Mouse (Mus musculus) myocyte (in vitro differentiated cells): Measurements from ENCODE around the gene St3gal3. TPM values are rescaled to one million over a fixed set of nuclear protein-coding genes. Genes with fewer than 3 reads are reported as not detected.
A peak's percentile ranks its signal among the peaks of the same experiment; 100 is the strongest.

ENCODE experiments used
- H3K27me3 ChIP-seq: one replicate; pipeline ENCODE4 v1.6.1; 2011; ENCODE audit not compliant: control insufficient read depth, insufficient read depth, insufficient read length
- H3K36me3 ChIP-seq: one replicate; pipeline ENCODE4 v1.6.1; 2011; ENCODE audit not compliant: control insufficient read depth, insufficient read depth
- H3K4me2 ChIP-seq: one replicate; pipeline ENCODE4 v1.6.1; 2011; ENCODE audit warnings: low read depth, control low read depth
- H3K4me3 ChIP-seq: one replicate; pipeline ENCODE4 v1.5.1; 2011; ENCODE audit warnings: mild to moderate bottlenecking, control low read depth, moderate library complexity
- H3K79me2 ChIP-seq: one replicate; pipeline ENCODE4 v1.6.1; 2011; ENCODE audit not compliant: control insufficient read depth, insufficient read depth
- H3ac ChIP-seq: one replicate; pipeline ENCODE4 v1.6.1; 2011; ENCODE audit not compliant: control insufficient read depth, insufficient read length
- CEBPB ChIP-seq: IDR thresholded peaks from 2 replicates; pipeline ENCODE4 v1.6.1; 2011; ENCODE audit warnings: mild to moderate bottlenecking, moderate library complexity; ENCODE audit not compliant: poor library complexity, insufficient read depth, severe bottlenecking
- E2F4 ChIP-seq: IDR thresholded peaks from one replicate; pipeline ENCODE4 v1.6.1; 2011; ENCODE audit warnings: mild to moderate bottlenecking, control low read depth, moderate library complexity; ENCODE audit not compliant: insufficient read depth
- MAX ChIP-seq: IDR thresholded peaks from one replicate; pipeline ENCODE4 v1.6.1; 2011; ENCODE audit warnings: low read depth, mild to moderate bottlenecking, control low read depth
- MYOD1 ChIP-seq, 3 experiments: IDR thresholded peaks; one replicate each; pipeline ENCODE4 v1.6.1; 2011; ENCODE audit warnings: control low read depth in 2 of 3, low read depth in 2 of 3, mild to moderate bottlenecking in 2 of 3, moderate library complexity in 1 of 3; ENCODE audit not compliant: insufficient read length in 2 of 3, control insufficient read depth in 1 of 3
- MYOG ChIP-seq, 3 experiments: IDR thresholded peaks; one replicate each; pipeline ENCODE4 v1.6.1; 2011; ENCODE audit warnings: control low read depth in 2 of 3, low read depth in 2 of 3, mild to moderate bottlenecking in 2 of 3; ENCODE audit not compliant: insufficient read length in 2 of 3, control insufficient read depth in 1 of 3, insufficient read depth in 1 of 3
- POLR2A ChIP-seq: IDR thresholded peaks from one replicate; pipeline ENCODE4 v1.6.1; 2011; ENCODE audit warnings: low read depth, mild to moderate bottlenecking, control low read depth, moderate library complexity; ENCODE audit not compliant: insufficient read length
- POLR2AphosphoS2 ChIP-seq: IDR thresholded peaks from one replicate; pipeline ENCODE4 v1.6.1; 2011; ENCODE audit warnings: low read depth, control low read depth; ENCODE audit not compliant: insufficient read length
- REST ChIP-seq: IDR thresholded peaks from one replicate; pipeline ENCODE4 v1.6.1; 2011; ENCODE audit warnings: mild to moderate bottlenecking, control low read depth, moderate library complexity; ENCODE audit not compliant: insufficient read depth, insufficient read length
- SRF ChIP-seq: IDR thresholded peaks from one replicate; pipeline ENCODE4 v1.6.1; 2011; ENCODE audit warnings: low read depth; ENCODE audit not compliant: control insufficient read depth, insufficient read length
- TCF12 ChIP-seq: IDR thresholded peaks from one replicate; pipeline ENCODE4 v1.6.1; 2011; ENCODE audit warnings: mild to moderate bottlenecking, control low read depth; ENCODE audit not compliant: poor library complexity, insufficient read depth, severe bottlenecking
- TCF3 ChIP-seq: IDR thresholded peaks from one replicate; pipeline ENCODE4 v1.6.1; 2011; ENCODE audit warnings: low read depth, control low read depth; ENCODE audit not compliant: insufficient read length
- USF1 ChIP-seq: IDR thresholded peaks from one replicate; pipeline ENCODE4 v1.6.1; 2011; ENCODE audit warnings: low read depth, mild to moderate bottlenecking, control low read depth, moderate library complexity
- polyA plus RNA-seq: library from polyadenylated mRNA; unstranded; fragments of >200 nt; fragmentation: generic; extraction: Trizol; gene quantifications from one replicate; pipeline ENCODE4 v1.2.1, GENCODE M21; 2012; ENCODE audit warnings: missing spikeins

The St3gal3 gene
- polyA plus RNA-seq, 1 experiment = 45.1 TPM

DNA sequence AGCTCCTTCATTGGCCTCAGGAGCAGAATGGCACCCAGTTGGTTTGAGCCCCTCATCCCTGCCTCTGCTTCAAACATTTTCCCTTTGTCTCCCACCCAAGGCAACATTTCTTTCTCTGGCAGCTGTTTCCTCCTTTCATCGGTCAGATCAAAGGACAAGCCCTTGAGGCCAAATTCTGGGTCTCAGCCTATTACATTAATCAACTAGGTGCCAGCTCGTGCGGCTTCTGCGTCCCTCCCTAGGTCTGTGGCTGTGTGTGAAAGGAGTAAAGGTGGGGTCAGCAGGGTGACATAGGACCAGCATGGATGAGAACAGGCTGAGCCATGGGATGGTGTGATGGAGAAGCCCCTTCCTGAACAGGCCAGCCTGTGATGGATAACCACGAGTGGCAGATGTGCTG is 191.4 kb downstream of the St3gal3 start:
- no peaks in the 10 kb centered on the region for H3K36me3 ChIP-seq
- no peak overlapping the region for H3K4me3 ChIP-seq

DNA sequence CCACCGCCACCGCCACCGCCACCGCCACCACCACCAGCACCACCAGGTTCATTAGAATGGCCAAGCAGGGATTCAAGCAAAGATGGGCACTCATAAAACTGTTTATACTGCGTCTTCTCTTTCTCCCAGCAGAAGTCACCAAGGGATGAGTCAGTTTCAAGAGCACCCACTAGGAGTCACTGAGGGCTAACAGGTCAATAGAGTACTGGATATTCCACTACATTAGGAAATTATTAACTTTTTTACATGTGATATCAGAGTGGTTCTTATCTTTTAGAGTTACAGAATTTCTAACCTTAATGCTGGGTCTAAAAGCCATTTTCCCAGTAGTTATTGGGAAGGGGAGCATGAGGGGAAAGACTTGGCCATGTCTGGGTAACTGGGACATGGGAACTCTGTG is 197.8 kb downstream of the St3gal3 start:
- H3K4me3 ChIP-seq = no peak overlapping the region
- H3K4me2 ChIP-seq = no peak overlapping the region
- no peaks in the 10 kb centered on the region for H3K27me3 ChIP-seq
- TF ChIP-seq TCF3 (no peak), SRF (no peak), REST (no peak), MAX (no peak), USF1 (no peak), E2F4 (no peak), MYOD1 (IDR thresholded peaks at IDR 0.05; ENCODE audit: control insufficient read depth in 1 of 3, insufficient read length in 2 of 3, low read depth in 2 of 3) (no peak), MYOG (IDR thresholded peaks at IDR 0.05; ENCODE audit: control insufficient read depth in 1 of 3, insufficient read depth in 1 of 3, insufficient read length in 2 of 3, low read depth in 2 of 3) (no peak), CEBPB (no peak), POLR2AphosphoS2 (no peak), TCF12 (no peak), POLR2A (no peak)
- no peaks in the 10 kb centered on the region for H3K79me2 ChIP-seq
- no peak overlapping the region for H3ac ChIP-seq
- no peaks in the 10 kb centered on the region for H3K36me3 ChIP-seq

More for the DNA sequence above, 191.4 kb downstream of the St3gal3 start:
- TF ChIP-seq MAX (no peak), TCF3 (no peak), TCF12 (no peak), CEBPB (no peak), MYOG (IDR thresholded peaks at IDR 0.05; ENCODE audit: control insufficient read depth in 1 of 3, insufficient read depth in 1 of 3, insufficient read length in 2 of 3, low read depth in 2 of 3) (no peak), MYOD1 (IDR thresholded peaks at IDR 0.05; ENCODE audit: control insufficient read depth in 1 of 3, insufficient read length in 2 of 3, low read depth in 2 of 3) (no peak), POLR2AphosphoS2 (no peak)
- no peaks in the 10 kb centered on the region for H3K79me2 ChIP-seq
- no peak overlapping the region for H3ac ChIP-seq
- H3K4me2 ChIP-seq = no peak overlapping the region
- H3K27me3 ChIP-seq = no peaks in the 10 kb centered on the region

DNA sequence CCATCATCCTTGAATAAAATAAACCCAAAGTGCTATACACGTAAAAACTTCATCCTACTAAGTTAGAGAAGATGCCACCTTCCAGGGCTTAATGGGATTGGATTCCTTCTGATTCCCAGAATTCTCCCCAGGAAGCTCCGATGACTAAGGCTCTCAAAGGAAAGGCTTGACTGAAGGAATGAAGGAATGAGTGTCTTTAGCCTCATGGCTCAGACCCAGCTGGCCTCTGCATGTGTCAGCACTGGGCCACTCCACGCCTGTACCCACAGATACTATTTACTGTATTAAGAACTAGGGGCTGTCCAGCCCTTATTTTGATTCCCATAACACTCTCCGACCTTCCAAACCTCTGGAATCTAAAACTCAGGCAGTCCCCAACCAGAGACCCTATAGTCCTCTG is 200.6 kb downstream of the St3gal3 start:
- H3K4me3 ChIP-seq = no peak overlapping the region
- no peaks in the 10 kb centered on the region for H3K27me3 ChIP-seq
- no peaks in the 10 kb centered on the region for H3K79me2 ChIP-seq
- H3K4me2 ChIP-seq = peak overlapping the region; percentile 26
- no peaks in the 10 kb centered on the region for H3K36me3 ChIP-seq
- H3ac ChIP-seq = no peak overlapping the region
- TF ChIP-seq MAX (no peak), MYOG (IDR thresholded peaks at IDR 0.05; ENCODE audit: control insufficient read depth in 1 of 3, insufficient read depth in 1 of 3, insufficient read length in 2 of 3, low read depth in 2 of 3) (peak in 1 of 3 experiments; percentile 17), MYOD1 (IDR thresholded peaks at IDR 0.05; ENCODE audit: control insufficient read depth in 1 of 3, insufficient read length in 2 of 3, low read depth in 2 of 3) (no peak), SRF (no peak), E2F4 (no peak), USF1 (no peak), REST (no peak)

DNA sequence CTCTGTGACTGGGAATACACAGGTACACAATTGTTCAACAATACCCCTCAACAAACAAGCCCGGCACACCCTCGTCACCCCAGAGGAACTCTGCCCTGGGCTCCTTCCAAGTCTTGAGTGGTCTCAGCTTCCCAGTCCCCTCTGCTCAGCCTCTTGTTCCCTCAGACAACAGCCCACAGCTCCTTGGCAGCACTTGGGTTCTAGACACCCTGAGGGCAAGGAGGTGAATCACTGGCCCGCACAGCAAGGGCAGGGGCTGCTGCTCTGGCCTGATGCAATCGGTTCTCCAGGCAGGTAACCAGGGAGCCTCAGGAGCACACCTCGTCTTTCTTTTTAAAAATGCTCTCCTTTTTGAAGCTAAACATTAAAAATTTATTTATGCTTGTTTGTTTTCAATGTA is 201.5 kb downstream of the St3gal3 start:
- Histone ChIP-seq H3K4me3 (no peak overlapping the region), H3K79me2 (no peaks in the 10 kb centered on the region), H3K4me2 (no peak overlapping the region), H3K27me3 (no peaks in the 10 kb centered on the region), H3ac (no peak overlapping the region), H3K36me3 (no peaks in the 10 kb centered on the region)
- TF ChIP-seq POLR2A (no peak), TCF12 (no peak), TCF3 (no peak), CEBPB (peak; percentile 77; the same call in 1 of the 2 replicates), MYOG (IDR thresholded peaks at IDR 0.05; ENCODE audit: control insufficient read depth in 1 of 3, insufficient read depth in 1 of 3, insufficient read length in 2 of 3, low read depth in 2 of 3) (no peak)

DNA sequence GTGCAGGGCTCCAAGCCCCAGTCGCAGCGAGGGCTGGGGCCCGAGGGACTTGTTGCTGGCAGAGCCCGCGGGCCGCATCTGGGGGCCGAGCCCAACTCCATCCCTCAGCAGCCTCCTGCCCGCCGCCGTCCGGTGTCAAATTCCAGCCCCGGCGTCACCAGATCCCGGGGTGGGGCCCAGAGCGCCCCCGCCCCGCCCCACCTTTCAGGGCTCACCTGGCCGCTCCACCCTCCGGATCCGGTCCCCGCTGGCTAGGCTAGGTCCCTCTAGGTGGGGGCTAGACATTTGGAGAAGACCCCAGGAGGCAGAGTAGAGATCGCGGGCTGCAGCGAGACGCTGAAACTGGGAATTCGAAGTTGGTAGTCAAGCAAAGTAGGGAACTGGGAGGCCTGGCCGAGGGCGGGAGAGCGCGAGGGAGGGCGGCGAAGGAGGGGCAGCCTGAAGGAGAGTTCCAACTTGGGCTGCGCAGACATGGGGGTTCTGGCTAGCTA is 205.3 kb downstream of the St3gal3 start, which contains the start of gene Artn:
Artn (minus strand) TSS at position 373 of the 491 bp plus-strand sequence.
- Histone ChIP-seq H3K27me3 (no peaks in the 10 kb centered on the region), H3K36me3 (no peaks in the 10 kb centered on the region)

More for the DNA sequence above, 205.3 kb downstream of the St3gal3 start, which contains the start of gene Artn:
- TF ChIP-seq REST (no peak), POLR2A (peak; percentile 47), CEBPB (no peak), E2F4 (no peak), SRF (no peak)
- peak within 1 kb of the TSS; percentile 77 for H3K4me2 ChIP-seq
- peak within 1 kb of the TSS; percentile 35 for H3K4me3 ChIP-seq
- H3ac ChIP-seq = no peak within 1 kb of the TSS
- H3K79me2 ChIP-seq = no peaks in the 10 kb centered on the region
